Mouse (Mus musculus) lung, postnatal 10 days (tissue): ENCODE data around the gene Sucla2.

ENCODE experiments used
- DNase-seq: peaks from one replicate; pipeline ENCODE4 v3.0.0; 2021

Gene Sucla2

DNA sequence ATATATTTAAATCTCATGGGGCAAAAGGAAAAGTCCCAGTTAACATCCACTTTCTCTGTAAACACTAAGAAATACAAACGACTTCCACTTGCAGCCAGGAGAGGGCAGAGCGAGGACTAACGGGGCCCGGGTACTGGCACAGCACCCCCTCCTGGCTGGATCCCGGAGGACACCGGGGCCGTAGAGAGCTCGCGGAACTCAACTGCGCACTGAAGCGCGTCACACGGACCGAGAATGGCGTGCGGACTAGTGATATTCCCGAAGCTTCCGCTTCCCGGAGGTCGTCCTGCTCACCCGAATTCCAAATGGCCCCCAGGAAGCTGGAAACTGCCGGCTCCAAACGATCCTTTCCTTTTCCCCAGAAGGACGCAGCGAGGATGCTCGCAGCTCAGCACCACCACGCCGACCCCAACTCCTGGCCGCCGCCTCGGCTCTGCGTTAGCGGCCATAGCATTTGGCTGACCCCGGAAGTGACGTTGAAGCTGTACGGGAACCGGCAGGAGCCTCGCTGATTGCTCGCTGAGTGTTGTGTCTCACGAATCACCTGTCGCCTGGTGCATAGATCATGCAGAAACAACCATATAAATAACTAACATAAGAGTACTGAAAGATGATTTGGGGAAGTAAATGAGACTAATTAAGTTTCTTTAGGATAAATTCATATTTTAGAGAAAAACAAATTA, at the start of gene Sucla2:
TSS of gene Sucla2 (plus strand) at position 554 of the 683 bp plus-strand sequence.
- DNase-seq: peak; percentile 95

DNA sequence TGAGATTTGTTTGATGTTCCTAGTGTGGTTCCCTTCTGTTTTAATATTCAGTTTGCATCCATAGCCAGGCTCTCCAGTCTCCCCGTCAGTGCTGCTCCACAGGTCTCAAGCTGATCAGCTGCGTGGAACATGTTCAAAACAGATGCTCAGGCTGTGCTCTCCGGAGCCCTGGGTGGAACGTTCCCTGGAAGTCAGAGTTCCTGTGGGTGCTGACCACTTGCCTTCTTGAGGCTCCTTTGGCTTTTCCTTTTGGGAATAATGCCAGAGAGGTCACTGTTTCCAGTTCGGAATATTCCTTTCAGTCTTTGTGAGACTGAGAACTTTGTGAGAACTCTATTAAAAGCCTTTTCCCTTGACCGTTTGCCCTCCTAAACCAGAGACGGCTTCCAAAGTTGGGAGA, 49.6 kb upstream of the Sucla2 start:
- peak; percentile 44 for DNase-seq

DNA sequence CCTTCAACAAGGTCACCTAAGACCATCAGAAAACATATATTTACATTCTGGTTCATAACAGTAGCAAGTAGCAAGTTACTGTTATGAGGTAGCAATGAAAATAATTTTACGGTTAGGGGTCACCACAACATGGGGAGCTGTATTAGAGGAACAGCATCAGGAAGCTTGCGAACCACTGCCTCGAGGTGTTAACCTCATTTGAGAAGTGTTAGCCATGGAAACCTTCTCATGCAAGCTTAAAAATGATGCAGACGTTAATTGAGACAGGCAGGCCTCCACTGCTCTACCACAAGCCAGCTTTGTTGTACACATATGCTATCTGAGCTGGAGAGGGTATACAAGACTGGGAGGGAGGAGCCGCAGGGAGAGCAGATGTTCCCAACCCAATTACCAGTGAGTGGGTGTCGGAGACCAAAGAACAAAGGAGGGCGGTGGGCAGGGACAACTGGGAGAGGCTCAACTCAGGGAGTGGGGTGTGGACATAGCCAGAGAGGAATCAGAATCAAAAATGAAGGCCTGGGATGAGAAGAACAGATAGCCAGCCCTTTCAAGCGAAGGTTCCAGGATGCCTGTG, 48.7 kb upstream of the Sucla2 start:
- DNase-seq: peak; percentile 67

DNA sequence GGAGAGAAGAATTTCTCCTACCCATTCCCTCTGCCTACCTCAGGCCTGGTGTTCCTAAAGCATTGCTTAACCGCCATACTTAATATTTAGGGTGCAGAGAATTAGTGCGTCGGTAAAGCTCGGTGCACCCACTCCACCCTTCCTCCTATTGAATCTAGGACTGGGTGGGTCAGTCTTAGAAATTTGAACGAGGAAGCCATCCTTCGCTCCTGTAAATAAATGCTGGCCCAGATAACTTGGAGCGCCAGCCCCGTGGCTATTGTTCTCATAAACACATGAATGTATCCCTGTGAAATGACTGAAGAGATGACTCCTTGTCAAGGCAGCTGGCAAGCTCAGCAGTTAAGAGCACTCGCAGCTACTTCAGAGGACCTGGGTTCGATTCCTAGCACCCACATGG, 48.0 kb upstream of the Sucla2 start:
- peak; percentile 65 for DNase-seq

DNA sequence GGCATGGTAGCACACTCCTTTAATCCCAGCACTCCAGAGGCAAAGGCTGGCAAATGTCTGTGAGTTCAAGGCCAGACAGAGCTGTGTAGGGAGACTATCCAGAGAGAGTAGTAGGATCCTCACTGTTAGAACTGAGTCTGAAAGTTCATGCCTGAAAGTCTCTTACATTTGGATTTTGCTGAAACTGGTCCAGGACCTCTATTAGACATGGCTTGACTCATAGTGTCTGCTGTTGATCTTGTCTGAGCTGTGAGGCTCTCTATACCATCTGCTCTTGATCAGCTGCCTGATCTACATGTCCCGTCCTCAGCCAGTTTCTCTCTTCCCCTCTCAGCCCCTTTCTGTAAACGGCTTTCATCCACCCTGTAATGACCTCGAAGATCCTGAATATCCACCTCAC, 46.8 kb upstream of the Sucla2 start:
- no peak for DNase-seq

DNA sequence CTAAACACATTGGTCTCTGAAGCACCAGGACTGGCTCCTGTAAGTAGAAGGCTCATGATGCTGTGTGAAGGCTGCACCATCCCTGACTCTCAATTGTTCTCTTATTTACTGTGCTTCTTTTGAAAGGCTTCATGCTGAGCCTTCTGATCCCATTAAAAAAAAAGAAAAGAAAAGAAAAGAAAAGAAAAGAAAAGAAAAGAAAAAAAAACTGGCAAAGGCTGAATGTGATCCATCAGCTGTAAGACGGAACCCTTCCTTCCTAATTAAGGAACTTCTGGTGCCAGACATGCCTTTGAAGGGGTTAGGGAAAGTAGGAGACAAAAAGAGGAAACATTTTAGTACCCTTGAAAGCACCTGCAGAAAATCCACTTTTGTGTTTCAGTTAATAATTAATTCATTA, 45.3 kb upstream of the Sucla2 start:
- no peak for DNase-seq

DNA sequence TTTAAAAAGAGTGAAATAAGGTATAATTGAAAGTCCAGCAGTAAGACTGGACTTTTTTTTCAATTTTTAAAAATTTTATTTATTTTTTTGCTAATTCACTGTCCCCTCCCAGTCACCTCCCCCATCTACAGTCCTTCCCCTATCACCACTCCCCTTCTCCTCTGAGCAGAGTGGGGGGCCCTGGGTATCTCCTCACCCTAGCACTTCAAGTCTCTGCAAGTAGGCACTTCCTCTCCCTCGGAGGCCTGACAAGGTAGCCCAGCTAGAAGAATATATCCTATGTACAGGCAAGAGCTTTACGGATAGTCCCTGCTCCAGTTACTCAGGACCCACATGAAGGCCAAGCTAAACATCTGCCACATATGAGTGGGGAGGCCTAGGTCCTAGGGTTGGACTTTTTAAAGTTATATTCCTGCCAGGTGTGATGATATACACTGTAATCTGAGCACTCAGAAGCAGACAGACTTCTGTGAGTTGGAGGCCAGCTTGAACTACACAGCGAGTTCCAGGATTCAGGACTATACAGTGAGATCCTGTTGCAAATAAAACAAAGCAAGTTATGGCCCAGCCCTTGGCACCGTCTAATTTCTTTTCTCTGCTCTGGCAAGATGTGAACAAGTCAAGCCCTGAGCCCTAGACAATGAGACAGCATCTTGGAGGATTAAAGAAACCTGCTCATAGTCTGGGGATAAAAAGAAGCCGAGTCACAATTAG, 41.4 kb upstream of the Sucla2 start:
- no peak for DNase-seq

DNA sequence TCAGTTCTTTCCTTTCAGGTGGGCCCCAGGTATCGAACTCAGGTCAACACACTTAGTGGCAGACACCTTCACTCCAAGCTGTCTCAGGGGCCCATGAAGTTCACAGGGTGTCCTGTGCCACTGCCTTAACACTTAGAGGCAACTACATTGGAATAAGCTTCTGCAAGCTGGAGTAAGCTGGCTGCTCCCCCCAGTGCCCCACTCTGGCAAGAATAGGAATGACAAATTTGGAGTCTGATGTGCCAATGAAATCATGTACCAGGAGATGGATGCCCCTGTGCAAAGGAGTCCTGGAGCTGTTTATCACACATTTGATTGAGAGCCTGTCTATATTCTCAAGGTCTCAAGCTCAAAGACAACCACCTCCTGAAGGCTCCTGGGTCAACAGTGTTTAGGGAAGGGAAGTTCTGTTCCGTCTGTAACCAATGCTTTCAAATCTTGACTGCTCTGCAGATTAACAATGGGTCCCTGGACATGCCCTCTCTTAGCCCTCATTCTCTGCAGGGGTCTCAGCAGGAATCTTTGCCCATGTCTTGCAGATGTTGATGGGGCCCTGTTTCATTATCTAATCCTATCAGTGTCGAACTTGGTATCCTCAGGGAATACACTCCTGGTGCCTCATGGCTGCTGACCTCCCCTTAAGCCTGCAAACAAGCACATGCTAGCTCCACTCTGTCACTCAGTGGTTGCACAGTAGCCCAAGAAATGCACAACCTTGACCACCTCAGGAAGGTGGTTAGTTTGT, 40.6 kb upstream of the Sucla2 start:
- peak; percentile 33 for DNase-seq

DNA sequence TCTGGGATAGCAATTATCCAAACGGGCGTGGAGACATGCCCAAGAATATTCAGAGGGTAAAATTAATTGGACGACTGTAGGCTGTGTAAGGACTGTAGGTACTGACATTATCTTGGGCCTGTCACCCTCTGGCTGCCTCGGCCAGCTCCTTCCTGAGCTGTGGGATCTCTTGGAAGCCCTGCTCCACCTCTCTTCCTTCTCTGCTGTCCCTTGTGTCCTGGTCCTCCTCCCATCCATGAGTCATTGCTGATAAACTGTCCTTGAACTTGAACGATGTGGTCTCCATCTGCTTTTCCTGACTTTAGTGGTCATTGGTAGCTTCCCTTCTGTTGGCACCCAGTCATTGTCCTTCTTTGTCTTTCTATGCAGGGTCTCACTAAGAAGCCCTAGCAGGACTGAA, 38.5 kb upstream of the Sucla2 start:
- no peak for DNase-seq

DNA sequence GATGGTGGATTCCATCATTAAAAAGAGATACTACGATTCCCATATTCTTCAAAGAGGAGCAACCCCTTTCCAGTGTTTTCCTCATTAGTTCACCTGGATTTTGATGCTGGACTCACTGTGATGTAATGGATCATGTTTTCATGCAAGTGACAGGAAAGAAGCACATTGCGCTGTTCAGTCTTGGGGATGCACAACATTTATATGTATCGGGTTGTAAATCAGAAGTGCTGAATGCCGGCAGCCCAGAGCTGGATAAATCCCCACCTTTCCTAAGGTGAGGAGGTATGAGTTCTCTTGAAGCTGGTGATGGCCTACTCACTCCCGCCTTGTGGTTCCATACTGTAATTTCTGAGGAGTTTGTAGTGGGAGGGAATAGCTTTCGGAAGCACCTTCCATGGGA, 31.8 kb upstream of the Sucla2 start:
- DNase-seq: no peak

DNA sequence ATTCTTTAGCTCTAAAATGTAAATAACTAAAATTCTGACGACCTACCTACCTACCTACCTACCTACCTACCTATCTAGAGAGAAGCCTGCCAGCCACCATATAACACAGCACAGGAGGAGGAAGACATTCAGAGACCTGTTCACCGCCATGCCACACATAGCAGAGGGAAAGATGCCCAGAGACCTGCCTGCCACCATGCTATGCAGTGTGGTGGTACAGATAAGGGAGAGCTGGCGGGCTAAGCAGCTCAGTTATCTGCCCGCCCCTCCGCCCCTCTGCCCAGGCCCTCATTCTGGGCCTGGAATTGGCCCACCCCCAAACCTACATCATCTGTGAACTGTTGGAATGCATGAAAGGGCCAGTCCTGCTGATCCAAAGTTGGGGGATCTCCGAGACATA, 31.0 kb upstream of the Sucla2 start:
- DNase-seq: no peak

DNA sequence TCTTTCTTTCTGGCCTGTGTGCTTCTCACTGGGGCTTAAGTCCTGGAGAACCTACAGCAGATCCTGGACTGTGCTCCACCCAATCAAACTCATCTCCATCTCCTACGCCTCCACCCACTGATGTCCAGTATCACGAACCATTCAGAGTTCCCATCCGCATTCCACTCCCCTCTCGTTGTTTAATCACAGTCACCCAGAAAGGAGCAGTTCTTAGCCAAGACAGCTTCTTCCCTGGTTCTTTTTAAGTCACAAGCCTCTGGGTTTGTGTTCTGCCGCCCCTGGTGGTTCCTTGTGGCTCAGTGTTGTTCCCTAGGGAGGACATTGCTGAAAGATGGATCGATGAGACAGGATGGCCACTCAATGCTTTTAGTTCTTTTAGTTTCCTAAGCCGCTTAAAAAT, 29.4 kb upstream of the Sucla2 start:
- DNase-seq: peak; percentile 38

DNA sequence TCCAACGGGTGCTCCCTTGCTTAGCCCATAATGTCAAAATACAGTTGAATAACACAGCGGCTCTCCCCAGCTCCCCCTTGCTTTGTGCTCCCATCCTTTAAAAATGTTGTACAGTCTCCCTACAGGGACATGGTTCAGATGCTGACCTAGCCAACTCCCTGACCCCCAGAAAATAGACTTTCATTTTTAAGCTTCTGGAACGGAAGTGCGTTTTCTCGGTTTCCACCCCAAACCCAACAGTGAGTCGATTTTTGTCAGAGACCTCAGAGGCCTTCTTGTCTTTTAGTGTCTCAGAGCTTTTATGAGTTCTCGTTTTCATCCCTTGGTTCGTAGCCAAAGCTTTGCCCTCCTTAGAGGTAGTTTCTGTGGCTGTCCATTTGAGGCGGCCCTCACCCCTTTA, 23.8 kb upstream of the Sucla2 start:
- no peak for DNase-seq

DNA sequence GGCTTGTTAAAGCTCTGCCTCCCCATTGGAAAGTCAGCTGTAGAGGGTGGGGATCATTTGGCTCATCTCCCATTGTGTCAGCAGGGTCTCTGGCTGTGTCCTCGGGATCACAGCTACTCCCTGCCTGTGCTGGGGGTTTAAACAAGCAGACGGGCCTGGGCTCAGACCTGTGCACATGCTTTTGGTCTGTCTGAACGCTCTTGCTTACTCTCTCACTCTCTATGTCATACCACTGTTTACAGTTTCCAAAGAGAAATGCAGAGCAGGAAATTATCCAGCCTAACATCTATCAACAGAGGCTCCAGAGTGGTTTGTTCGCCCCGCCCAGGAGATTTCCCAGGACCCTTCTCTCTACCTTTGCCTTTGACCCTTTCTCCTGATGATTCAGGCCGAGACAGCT, 23.4 kb upstream of the Sucla2 start:
- DNase-seq: peak; percentile 60

DNA sequence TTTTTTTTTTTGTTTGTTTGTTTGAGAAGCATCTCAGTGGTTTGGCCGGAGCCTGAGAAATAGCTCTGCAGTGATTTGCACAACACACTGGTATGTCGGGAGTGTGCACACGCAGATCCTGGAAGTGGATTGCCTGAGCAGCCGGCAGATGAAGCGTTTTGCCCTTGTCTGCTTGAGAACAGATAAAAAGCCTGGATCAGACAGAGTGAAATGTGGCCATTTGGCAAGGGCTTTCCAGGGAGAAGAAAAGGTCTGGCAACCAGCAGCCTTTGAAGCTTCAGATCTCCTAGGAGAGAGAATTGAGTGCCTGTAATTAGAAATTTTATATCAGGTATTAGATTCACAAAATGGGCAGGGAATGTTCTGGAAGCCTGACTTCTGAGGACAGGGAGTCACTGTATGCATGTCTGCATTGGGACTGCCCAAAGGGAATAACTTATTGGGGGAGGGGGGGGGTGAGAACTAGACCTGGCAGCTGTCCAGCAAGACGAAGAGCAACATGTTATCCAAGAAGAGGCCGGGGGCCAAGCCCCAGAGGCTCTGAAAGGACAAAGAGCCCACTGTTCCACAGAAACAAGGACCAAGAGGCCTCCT, 22.4 kb upstream of the Sucla2 start:
- peak; percentile 47 for DNase-seq

DNA sequence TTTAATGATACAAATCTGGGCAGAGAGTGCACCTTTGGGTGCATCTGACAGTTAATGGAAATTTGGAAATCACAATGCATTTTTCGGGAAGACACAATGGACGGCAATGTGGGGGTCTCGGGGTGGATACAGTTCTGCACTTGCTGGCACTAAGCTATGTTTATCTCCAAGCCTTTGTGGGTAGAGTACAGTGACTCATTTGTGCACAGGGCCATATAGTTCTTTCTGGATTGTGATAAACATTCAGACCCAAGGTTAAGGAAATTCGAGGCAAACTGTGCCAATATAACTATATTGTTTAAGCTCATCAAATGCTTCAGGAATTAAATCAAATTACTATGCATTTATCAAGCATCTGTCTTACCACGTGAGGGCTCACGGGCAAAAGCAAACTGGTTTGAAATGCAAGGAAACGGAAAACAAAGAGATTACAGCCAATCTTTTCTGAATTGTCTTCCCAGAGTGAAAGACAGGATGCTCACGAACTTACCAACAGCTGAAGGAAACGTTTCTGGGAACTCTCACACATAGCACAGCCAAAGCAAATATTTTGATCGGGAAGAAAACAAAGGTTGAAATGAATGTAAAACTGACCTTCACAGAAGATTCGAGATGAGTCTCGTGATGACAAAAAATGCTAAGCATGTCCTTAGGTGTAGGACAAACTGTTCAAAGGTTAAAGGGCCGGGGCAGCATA, 21.7 kb upstream of the Sucla2 start:
- no peak for DNase-seq

DNA sequence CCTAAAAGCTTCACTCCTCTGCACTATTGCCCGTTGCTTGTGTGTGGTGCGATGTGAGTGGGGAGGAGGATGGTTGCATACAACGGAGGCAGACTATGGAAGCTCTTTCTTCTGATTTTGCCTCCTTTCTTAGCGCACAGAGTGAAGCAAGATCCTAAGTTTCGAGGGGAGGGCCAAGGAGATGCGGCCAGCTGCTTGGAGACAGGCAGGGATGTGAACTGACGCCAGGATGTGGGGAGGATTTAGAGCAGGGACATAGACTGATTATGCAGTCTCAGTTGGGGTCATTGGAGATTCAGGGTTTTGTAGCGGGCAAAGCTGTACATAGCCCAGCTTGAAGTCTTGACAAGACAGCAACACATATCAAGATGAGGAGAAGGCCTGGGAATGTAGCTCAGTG, 18.8 kb upstream of the Sucla2 start:
- DNase-seq: peak; percentile 55

DNA sequence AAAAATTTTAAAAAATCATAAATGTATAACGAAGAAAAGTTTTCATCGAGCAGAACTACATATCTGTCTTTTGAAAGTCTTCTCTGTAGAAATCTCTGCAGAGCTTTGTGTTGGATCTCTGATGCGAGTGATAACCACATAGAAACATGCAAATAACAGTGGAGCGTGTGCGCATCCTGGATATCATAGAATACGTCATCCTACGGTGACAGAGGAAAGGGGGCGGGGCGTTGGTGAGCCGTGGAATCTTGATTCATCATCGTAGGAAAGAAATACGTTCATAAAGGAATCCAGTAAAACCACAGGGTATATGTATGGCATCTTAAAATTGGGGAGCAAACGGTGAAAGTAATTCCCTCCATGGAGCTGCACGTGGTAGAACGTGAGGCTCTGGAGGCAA, 17.9 kb upstream of the Sucla2 start:
- DNase-seq: peak; percentile 64

DNA sequence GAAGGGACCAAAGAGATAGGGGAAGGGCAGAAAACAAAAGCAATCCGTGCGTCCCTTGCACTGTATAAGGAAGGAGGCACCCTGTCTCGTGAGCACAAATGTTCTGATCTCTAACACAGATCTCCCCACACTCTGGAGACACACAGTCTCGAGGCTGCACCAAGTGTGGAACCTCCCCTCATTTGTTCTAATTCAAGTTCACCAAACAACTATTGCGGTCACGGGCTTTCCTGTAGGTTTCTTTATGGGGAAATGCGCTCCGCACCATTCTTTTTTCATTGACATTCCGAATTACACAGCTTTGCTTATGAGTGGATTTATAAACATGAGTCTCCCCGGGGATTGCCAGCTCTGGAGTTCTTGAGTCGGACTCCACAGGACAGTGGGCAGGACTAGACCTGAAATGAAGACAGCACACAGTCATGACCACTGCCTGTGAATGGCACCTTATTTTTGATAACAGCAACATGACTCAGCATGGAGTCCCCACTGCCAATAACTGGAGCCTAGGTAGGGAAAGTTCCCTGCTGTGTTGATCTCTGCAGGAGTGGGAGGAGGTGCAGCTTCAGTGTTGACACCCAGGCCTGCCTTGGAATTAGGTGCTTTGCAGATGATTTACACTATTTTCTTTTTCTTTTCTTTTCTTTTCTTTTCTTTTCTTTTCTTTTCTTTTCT, 17.3 kb upstream of the Sucla2 start:
- peak; percentile 72 for DNase-seq

DNA sequence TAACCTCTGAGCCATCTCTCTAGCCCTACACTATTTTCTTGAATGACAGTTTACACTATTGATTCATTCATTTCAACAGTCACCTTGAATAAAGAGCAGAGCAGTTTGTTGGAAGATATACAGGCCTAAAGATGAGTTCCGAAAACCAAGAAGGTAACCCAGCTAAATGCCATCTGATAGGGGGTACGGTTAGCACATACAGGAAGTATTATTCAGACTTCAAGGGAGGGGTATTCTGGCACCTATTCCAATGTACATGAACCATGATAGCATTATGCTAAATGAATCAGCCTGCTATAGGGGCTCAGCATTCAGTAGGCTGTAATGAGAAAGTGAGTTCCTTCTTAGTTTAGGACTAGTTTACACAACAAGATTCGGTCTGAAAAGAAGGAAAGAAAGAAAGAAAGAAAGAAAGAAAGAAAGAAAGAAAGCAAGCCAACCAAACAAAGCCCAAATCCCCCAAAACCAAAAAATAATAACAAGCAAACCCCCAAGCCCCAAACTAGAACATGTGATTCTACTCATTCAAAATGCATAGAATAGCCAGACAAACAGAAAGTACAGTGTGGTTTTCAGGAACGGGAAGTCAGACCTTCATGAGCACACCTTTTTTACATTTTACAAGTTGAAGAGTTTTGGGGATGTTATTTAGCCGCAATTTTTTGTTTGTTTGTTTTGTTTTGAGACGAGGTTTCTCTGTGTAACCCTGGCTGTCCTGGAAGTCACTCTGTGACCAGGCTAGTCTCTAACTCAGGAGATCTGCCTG, 16.3 kb upstream of the Sucla2 start:
- no peak for DNase-seq

DNA sequence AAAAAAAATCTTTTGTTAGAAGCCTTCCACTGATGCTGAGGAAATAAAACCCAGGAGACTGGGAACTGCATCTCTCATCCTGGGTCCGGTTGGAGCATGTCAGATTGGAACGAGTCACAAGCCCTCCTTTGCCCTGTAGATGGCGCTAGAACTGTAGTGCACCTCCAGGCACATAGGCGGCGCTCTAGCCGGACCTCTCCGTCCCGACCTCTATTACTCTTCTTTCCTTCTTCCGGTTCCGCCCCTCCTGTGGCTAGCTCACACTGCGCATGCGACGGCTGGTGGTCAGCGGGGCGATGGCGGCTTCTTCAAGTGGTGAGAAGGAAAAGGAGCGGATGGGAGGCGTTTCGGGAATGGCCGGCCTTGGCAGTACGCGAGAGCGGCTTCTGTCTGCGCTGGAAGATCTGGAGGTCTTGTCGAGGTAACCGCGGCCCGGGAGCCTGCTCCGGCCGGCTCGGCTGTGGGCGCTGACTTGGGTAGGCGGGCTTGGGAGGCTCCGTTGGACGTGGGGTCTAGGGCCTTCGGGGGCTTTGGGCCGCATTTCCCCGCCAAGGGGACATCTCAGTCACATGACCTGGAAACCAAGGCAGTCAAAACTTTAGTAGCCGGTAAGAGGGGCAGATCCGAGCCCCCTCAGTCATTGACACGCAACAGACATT, 15.2 kb upstream of the Sucla2 start, which contains the start of gene Med4:
TSS of gene Med4 (plus strand) at position 261 of the 659 bp plus-strand sequence.
- peak; percentile 98 for DNase-seq
